Mouse (Mus musculus) cerebellum, adult 9-11 months (tissue): ENCODE data around the gene Dop1a.

Source experiments
- DNase-seq: peaks from one replicate; pipeline ENCODE4 v3.0.0; 2022

Gene Dop1a

DNA sequence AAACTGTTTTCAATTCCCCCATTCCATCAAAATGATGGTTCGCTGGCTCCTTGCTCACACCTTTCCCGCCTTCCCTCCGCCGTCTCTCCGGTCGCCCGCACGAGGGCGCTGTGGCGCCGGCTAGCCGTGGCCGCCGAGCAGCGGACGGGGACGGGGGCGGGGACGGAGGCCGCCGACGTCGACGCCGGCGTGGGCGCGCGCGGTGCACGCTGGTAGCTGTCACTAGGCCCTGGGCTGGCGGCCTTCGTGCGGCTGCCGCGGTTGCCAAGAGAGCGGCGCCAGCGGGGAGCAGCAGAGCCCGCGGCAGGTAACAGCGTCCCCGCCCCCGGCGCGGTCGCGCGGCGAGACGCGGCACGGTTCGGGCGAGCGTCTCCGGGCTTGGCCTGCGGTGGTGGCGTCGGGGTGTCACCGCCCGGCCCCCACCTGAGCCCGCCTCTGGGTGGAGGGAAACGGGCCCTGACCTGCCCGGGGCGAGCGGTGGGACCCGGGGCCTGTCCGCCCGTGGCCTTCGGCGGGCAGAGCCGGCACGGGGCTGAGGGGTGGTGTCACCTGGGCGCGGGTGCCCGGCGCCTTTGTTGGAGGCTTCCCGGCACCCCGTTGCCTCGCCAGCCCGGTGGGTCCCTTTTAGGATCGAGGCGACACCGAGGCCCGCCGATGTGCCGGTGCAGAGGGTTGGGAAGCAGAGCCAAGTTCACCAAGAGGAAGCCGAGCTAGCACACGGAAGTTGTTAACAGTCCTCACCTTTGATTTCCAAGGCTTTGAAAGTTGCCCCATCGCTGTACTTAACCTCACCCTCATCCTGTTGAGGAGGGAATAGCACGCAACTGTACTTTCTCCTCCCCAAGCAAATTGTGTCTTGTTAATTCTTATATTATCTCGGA is at the start of gene Dop1a:
Gene Dop1a, plus strand, starts transcription at position 165 of the 881 bp plus-strand sequence.
- peak; percentile 92 for DNase-seq

DNA sequence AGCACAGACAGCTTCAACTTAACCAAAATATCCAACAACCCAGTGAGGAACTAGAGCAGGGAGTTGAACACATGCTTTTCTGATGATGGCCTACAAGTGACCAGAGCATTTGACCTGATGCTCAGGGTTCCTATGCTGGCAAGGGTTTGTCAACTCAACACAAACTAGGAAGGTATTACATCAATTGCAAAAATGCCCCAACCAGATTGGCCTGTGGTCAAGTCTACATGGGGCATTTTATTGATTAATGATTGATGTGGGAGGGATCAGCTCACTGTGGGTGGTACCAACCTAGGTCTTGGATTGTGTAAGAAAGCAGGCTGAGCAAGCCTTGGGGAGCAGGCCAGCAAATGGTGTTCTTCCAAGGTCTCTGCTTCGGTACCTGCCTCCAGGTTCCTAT is 49.0 kb upstream of the Dop1a start:
- no peak for DNase-seq

- no peak for DNase-seq
These were observed 47.6 kb upstream of the Dop1a start for GRCm38 (mm10) chr9:86419366-86419765.

DNA sequence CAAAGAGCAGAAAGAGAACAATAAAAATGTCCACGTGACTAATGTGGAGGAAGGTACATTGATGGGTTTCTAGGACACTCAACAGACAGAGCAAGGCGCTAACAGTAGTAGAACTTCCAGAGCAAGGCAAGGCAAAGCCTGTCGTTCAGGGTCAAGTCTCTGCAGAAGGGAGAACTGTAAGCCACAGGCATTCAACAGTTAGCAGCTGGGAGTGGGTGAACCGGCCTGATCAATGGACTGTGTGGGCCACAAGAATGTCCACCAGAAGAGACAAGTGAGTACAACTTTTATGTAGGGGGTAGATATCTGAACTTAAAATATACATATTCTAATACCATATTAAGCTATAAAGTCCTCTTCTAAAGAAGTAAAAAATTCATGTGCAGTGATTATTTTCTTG is 43.6 kb upstream of the Dop1a start:
- DNase-seq = no peak

- no peak for DNase-seq
These were observed 31.4 kb upstream of the Dop1a start for GRCm38 (mm10) chr9:86435510-86435909.

DNA sequence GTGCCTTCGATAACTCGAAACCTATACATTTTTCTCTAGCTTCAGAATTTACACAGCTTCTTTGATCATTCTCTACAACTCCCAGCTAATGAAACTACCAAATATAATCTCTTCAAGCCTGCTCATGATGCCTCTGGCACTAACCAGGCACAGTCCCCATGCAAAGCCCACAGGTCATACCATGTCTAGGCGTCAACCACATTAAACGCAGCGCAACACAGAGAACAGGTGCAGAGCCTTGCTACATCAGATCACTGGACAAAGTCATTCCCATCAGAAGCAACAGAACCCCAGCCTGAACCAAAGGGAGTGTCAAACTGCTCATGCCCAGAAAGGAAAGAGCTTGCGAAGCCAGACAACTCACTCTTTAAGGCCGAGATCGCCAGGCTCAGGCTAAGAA is 30.3 kb upstream of the Dop1a start:
- DNase-seq = no peak

DNA sequence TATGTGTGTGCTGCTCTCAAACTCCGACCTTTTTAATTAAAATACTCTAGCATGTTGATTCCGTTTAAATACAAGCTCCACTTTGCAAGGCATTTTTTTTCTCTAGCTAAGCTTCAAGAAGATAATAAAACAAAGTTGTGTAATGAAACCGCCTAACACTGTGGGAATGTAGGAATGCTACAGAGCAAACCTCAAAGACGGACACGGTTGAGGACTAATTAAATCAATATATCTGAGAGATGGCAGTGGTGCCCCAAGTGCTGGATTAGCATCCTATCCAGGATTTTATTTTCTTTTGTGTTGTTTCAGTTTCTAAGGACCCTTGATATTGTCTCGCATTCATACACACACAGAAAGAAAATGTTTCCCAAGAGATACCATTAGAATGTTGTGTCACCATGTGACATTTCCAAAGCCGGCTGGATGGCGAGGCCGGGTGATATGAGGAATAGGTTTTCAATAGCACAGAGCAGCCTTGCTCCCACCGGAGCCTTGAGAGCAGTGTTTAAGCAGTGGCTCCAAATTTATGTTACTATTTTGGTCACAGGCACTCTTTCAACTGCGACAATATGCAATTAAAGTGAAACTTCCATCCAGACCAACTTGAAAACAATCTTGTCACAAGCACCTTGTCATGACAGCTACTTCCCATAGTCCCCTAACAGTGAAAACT is 28.5 kb upstream of the Dop1a start:
- no peak for DNase-seq

GRCm38 (mm10) chr9:86442248-86442647 is 24.7 kb upstream of the Dop1a start:
- DNase-seq = no peak

DNA sequence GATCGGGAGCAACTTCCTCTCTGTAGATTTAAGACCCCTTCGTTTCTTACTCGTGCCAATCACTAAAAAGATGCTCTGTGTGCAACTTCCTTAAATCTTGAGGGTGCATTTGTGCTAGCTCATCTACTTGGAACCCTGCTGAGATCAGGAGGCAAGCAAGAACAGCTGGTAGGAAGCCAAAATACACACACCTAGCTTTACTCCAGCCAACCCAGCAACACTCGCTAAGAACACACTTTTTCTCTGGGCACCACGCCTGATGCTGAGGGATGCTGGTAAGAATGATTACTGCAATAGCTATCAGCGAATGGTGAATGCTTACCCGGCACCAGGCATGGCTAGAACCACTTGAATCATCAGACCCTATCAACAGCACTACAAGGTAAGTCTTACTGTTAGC is 20.1 kb upstream of the Dop1a start:
- DNase-seq = no peak

DNA sequence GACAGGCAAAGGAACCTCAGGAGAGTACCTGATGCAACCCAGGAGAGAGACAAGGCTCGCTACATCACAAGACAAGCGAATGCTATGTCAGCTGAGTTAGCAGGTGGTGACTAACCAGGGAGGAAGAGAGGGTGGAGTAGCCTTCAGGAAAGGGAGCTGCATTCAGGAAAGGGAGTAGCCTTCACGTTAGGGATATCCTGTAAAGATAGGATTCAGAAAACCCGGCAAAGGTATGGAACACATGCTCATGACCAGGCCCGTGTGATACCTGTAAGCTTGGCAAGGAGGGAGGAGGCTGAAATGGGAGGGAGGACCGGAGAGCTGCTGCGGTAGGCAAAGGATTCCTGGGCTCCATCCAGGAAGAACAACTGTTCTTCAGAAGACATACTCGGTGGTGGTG is 19.5 kb upstream of the Dop1a start:
- DNase-seq = no peak

GRCm38 (mm10) chr9:86449581-86449980 is 17.4 kb upstream of the Dop1a start:
- peak; percentile 75 for DNase-seq

GRCm38 (mm10) chr9:86451094-86451493 is 15.9 kb upstream of the Dop1a start:
- DNase-seq = no peak

- DNase-seq = peak; percentile 51
These were observed 15.3 kb upstream of the Dop1a start for GRCm38 (mm10) chr9:86451617-86452016.

DNA sequence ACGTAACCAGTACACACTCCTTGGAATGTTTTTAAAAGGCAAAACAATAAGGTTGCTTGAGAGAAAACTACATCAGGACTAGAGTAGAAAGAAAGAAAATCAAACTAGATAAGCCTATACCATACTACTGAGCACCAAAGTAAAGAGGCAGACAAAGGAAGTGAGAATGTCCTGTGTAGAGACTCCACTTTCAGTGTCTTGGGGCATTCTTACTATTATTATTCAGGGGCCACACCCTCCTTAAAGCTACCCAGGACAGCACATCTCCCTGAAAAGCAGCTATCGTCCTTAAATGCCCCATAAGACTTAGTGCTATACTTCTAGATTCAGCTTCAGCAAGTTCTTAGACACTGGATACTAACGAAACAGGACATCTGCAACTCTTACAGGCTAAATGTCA is 13.3 kb upstream of the Dop1a start:
- no peak for DNase-seq

- peak; percentile 93 for DNase-seq
These were observed 2.5 kb upstream of the Dop1a start, which contains the start of gene Ube2cbp for GRCm38 (mm10) chr9:86464151-86465105. Ube2cbp (minus strand) TSS chr9:86464950.

GRCm38 (mm10) chr9:86475956-86476355 is 9.0 kb downstream of the Dop1a start:
- DNase-seq = no peak

- DNase-seq = no peak
These were observed 9.8 kb downstream of the Dop1a start for GRCm38 (mm10) chr9:86476763-86477162.

- no peak for DNase-seq
These were observed 11.6 kb downstream of the Dop1a start for GRCm38 (mm10) chr9:86478414-86479093.

- no peak for DNase-seq
These were observed 15.3 kb downstream of the Dop1a start for GRCm38 (mm10) chr9:86482236-86482635.

- DNase-seq = peak; percentile 31
These were observed 24.8 kb downstream of the Dop1a start for GRCm38 (mm10) chr9:86491740-86492139.

DNA sequence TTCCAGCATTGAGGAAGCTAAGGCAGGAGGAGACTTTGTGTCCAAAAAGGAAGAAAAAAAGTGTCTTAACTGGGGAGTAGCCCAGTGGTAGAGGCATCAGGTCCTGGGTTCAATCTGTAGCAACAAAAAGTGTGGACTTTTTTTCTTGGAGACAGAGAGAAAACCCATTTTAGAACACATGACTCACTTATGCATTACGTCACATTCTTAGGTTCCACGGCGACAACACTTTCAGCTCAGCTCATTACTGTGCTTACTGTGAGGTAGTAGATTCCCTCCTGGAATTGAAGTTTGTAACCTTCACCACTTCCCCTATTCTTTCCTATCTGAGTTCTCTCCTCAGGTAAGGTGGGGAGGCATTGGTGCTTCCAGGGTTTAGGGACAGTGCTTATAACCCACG is 29.3 kb downstream of the Dop1a start:
- no peak for DNase-seq

GRCm38 (mm10) chr9:86499083-86499482 is 32.1 kb downstream of the Dop1a start:
- no peak for DNase-seq
